Mouse (Mus musculus) midbrain, embryonic 12.5 days (tissue): ENCODE measurements at regions not wholly inside any gene's neighbourhood (a gene's known extent, or its start where the extent isn't known, plus 50 kb on each side); places are given as distances from the start of the nearest gene placed in this dataset.

Experiments used
- ATAC-seq: fragments of 200-750 bp; cut with Nextera tagmentation; 2 replicates; pipeline ENCODE4 v1.8.0; 2017; ENCODE audit warnings: low read depth, moderate TSS enrichment, moderate library complexity; ENCODE audit not compliant: low FRiP score
- H3K27ac ChIP-seq: fragments of 300-500 bp; sonication (generic); replicated peaks from 2 replicates; pipeline ENCODE4 v1.5.1; 2016; ENCODE audit warnings: mild to moderate bottlenecking
- H3K27me3 ChIP-seq: fragments of 300-500 bp; sonication (generic); 2 replicates; pipeline ENCODE4 v1.6.1; 2016; ENCODE audit warnings: mild to moderate bottlenecking
- H3K36me3 ChIP-seq: fragments of 300-500 bp; sonication (generic); 2 replicates; pipeline ENCODE4 v1.6.1; 2016
- H3K4me1 ChIP-seq: fragments of 300-500 bp; sonication (generic); 2 replicates; pipeline ENCODE4 v1.6.1; 2016
- H3K4me2 ChIP-seq: fragments of 300-500 bp; sonication (generic); replicated peaks from 2 replicates; pipeline ENCODE4 v1.6.1; 2016; ENCODE audit warnings: mild to moderate bottlenecking, moderate library complexity
- H3K4me3 ChIP-seq: fragments of 300-500 bp; sonication (generic); 2 replicates; pipeline ENCODE4 v1.5.1; 2016; ENCODE audit warnings: mild to moderate bottlenecking
- H3K9ac ChIP-seq: fragments of 300-500 bp; sonication (generic); replicated peaks from 2 replicates; pipeline ENCODE4 v1.6.1; 2016; ENCODE audit warnings: mild to moderate bottlenecking, moderate library complexity
- H3K9me3 ChIP-seq: fragments of 300-500 bp; sonication (generic); 2 replicates; pipeline ENCODE4 v1.6.1; 2016; ENCODE audit warnings: mild to moderate bottlenecking
- WGBS: fragments of 180-500 bp; shearing (Covaris S2); methylation state at CpG from one replicate; pipeline ENCODE4 v1.1.7; 2016; 5-methylcytosine and 5-hydroxymethylcytosine counted together

DNA sequence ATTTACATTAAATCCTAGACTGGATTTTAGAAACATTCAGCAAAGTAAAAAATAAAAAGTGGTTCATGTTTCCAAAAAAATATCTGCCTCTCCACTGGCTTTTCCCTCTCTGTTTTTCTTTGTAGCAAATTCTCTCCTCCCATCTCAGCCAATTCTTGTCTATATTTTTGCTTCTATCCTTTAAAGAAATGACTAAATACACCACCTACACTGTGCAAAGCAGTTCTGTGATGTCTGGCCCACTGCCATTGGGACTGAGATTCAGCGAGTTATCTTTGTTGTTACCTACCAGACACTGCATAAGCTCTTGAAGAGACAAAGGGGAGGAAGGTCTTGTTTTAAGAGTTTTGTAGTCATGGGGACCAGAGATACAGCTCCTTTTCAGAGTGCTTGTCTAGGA lies 835.8 kb upstream of the Klhl29 start:
- H3K4me2 ChIP-seq = no peak overlapping the region
- H3K9ac ChIP-seq = no peak overlapping the region
- WGBS = 51% methylated on average over 1 of the region's 1 CpGs
- no peak overlapping the region for H3K4me3 ChIP-seq
- H3K9me3 ChIP-seq = no peaks in the 10 kb centered on the region
- no peaks in the 10 kb centered on the region for H3K36me3 ChIP-seq
- H3K27ac ChIP-seq = no peak overlapping the region
- no peaks in the 10 kb centered on the region for H3K27me3 ChIP-seq
- H3K4me1 ChIP-seq = no peaks in the 10 kb centered on the region
- ATAC-seq = no peak

DNA sequence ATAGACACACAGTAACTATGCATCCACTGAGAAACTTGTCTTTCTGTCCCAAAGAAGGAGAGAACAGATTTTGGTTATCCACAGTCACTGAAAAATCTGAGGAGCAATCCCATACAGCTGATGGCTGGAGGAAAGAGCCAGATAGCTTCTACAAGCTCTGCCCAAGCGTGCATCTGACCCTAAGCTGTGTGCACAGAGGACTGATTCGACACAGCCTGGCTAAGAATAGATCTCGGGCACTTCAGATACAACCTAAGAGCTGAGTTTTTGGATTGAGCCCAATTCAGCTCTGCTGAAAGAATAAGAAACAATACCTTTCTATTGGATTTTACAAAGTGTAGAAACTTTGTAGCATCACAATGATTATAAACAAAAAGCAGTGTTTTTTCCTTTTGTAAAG lies 813.8 kb upstream of the Klhl29 start:
- H3K4me3 ChIP-seq = no peak overlapping the region
- H3K27me3 ChIP-seq = no peaks in the 10 kb centered on the region
- ATAC-seq = no peak
- no peak overlapping the region for H3K4me2 ChIP-seq
- WGBS = 68% methylated on average over 3 of the region's 3 CpGs
- no peaks in the 10 kb centered on the region for H3K9me3 ChIP-seq
- H3K36me3 ChIP-seq = no peaks in the 10 kb centered on the region
- no peak overlapping the region for H3K27ac ChIP-seq
- no peak overlapping the region for H3K9ac ChIP-seq
- H3K4me1 ChIP-seq = peaks cover 7% of the 10 kb centered on the region; the same call in 1 of the 2 replicates

DNA sequence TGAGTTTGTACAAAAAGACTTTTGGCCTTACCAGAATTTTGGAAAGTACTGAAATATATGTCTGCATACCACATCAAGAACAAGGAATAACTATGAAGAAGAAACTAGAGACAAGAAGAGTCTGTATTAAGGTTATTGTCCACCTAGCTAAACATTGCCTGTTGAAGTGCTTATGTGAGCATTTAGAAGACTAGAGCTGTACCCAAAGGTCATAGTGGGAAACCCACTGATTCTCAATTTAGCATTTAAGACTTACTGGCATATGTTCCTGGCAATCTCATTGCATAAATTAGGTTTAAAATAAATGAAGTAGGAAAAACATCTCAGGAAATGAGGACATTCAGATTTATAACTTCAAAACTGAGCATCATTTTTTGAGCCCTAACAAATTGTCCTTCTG lies 793.3 kb upstream of the Klhl29 start:
- Histone ChIP-seq H3K9me3 (no peaks in the 10 kb centered on the region), H3K9ac (no peak overlapping the region), H3K4me1 (no peaks in the 10 kb centered on the region), H3K27ac (no peak overlapping the region), H3K4me2 (no peak overlapping the region), H3K36me3 (no peaks in the 10 kb centered on the region), H3K27me3 (no peaks in the 10 kb centered on the region), H3K4me3 (no peak overlapping the region)
- no peak for ATAC-seq

DNA sequence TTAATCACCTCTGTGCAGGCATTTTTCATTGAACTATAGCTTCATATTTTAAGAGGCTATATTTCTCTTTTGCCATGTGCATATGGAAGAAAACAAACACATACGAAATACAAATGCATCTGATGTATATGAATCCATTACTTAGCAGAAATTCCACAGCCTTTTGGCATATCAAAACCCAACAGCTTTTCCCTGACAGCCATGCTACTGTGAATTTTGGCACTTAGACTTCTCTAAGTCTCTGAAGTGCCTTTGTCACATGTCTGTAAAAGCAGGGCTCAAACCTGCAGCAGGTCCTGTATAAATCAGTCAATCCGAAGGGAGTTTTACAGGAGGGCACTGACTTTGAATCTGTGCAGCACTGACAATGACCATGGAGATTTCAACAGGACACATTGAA lies 778.8 kb upstream of the Klhl29 start:
- H3K9me3 ChIP-seq = no peaks in the 10 kb centered on the region
- H3K4me1 ChIP-seq = no peaks in the 10 kb centered on the region
- H3K9ac ChIP-seq = no peak overlapping the region
- no peaks in the 10 kb centered on the region for H3K27me3 ChIP-seq
- H3K27ac ChIP-seq = no peak overlapping the region
- no peak for ATAC-seq
- 86% methylated on average over 2 of the region's 2 CpGs for WGBS
- H3K4me2 ChIP-seq = no peak overlapping the region
- H3K4me3 ChIP-seq = no peak overlapping the region
- H3K36me3 ChIP-seq = no peaks in the 10 kb centered on the region

- no peaks in the 10 kb centered on the region for H3K4me1 ChIP-seq
- WGBS = 86% methylated on average over 3 of the region's 3 CpGs
- no peaks in the 10 kb centered on the region for H3K27me3 ChIP-seq
- H3K27ac ChIP-seq = no peak overlapping the region
- no peak overlapping the region for H3K9ac ChIP-seq
- H3K36me3 ChIP-seq = no peaks in the 10 kb centered on the region
- H3K4me3 ChIP-seq = no peak overlapping the region
- ATAC-seq = no peak
- no peaks in the 10 kb centered on the region for H3K9me3 ChIP-seq
- H3K4me2 ChIP-seq = no peak overlapping the region
These were observed 776.0 kb upstream of the Klhl29 start for GRCm38 (mm10) chr12:6151476-6151875.

- Histone ChIP-seq H3K27me3 (no peaks in the 10 kb centered on the region), H3K4me2 (no peak overlapping the region), H3K36me3 (no peaks in the 10 kb centered on the region), H3K9ac (no peak overlapping the region), H3K4me3 (no peak overlapping the region), H3K9me3 (no peaks in the 10 kb centered on the region), H3K4me1 (no peaks in the 10 kb centered on the region), H3K27ac (no peak overlapping the region)
- no peak for ATAC-seq
- 83% methylated on average over 2 of the region's 2 CpGs for WGBS
These were observed 757.0 kb upstream of the Klhl29 start for GRCm38 (mm10) chr12:6132451-6132850.

DNA sequence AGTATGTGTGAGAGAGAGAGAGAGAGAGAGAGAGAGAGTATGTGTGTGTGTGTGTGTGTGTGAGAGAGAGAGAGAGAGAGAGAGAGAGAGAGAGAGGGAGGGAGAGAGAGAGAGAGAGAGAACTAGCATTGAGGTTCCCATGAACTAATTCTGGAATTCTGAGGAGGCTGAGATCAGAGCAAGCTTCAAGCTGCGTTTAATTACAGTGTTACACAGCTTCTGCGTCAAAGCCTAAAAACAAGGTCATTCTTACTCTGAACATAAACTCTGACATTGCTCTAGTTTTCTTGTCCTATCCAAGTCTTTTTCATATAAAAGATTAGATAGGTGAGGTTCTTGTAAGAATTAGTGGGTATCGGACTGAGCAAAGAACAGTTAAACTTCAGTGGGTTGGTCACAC lies 744.1 kb upstream of the Klhl29 start:
- Histone ChIP-seq H3K4me3 (no peak overlapping the region), H3K9ac (no peak overlapping the region), H3K27me3 (no peaks in the 10 kb centered on the region), H3K4me2 (no peak overlapping the region), H3K36me3 (no peaks in the 10 kb centered on the region), H3K27ac (no peak overlapping the region), H3K4me1 (no peaks in the 10 kb centered on the region), H3K9me3 (no peaks in the 10 kb centered on the region)
- ATAC-seq = no peak
- 94% methylated on average over 3 of the region's 3 CpGs for WGBS

- no peaks in the 10 kb centered on the region for H3K27me3 ChIP-seq
- 77% methylated on average over 1 of the region's 1 CpGs for WGBS
- no peaks in the 10 kb centered on the region for H3K4me1 ChIP-seq
- ATAC-seq = no peak
- no peak overlapping the region for H3K27ac ChIP-seq
- H3K4me3 ChIP-seq = no peak overlapping the region
- H3K36me3 ChIP-seq = no peaks in the 10 kb centered on the region
- H3K9me3 ChIP-seq = no peaks in the 10 kb centered on the region
- no peak overlapping the region for H3K9ac ChIP-seq
- H3K4me2 ChIP-seq = no peak overlapping the region
These were observed 739.8 kb upstream of the Klhl29 start for GRCm38 (mm10) chr12:6115254-6115653.

GRCm38 (mm10) chr12:6097295-6097694 lies 721.8 kb upstream of the Klhl29 start:
- H3K4me3 ChIP-seq = no peak overlapping the region
- 74% methylated on average over 1 of the region's 1 CpGs for WGBS
- H3K27me3 ChIP-seq = no peaks in the 10 kb centered on the region
- ATAC-seq = no peak
- no peaks in the 10 kb centered on the region for H3K4me1 ChIP-seq
- no peak overlapping the region for H3K9ac ChIP-seq
- H3K36me3 ChIP-seq = no peaks in the 10 kb centered on the region
- no peak overlapping the region for H3K27ac ChIP-seq
- no peaks in the 10 kb centered on the region for H3K9me3 ChIP-seq
- no peak overlapping the region for H3K4me2 ChIP-seq

- Histone ChIP-seq H3K27ac (no peak overlapping the region), H3K4me3 (no peak overlapping the region), H3K27me3 (no peaks in the 10 kb centered on the region), H3K4me1 (no peaks in the 10 kb centered on the region), H3K9ac (no peak overlapping the region), H3K36me3 (no peaks in the 10 kb centered on the region), H3K9me3 (no peaks in the 10 kb centered on the region), H3K4me2 (no peak overlapping the region)
- 80% methylated on average over 3 of the region's 3 CpGs for WGBS
- ATAC-seq = no peak
These were observed 712.3 kb upstream of the Klhl29 start for GRCm38 (mm10) chr12:6087627-6088350.

GRCm38 (mm10) chr12:6087071-6087470 lies 711.6 kb upstream of the Klhl29 start:
- Histone ChIP-seq H3K27me3 (no peaks in the 10 kb centered on the region), H3K36me3 (no peaks in the 10 kb centered on the region), H3K9ac (no peak overlapping the region), H3K4me3 (no peak overlapping the region), H3K9me3 (no peaks in the 10 kb centered on the region), H3K4me2 (no peak overlapping the region), H3K27ac (no peak overlapping the region), H3K4me1 (no peaks in the 10 kb centered on the region)
- 80% methylated on average over 2 of the region's 2 CpGs for WGBS
- ATAC-seq = no peak

GRCm38 (mm10) chr12:6046866-6047689 lies 671.6 kb upstream of the Klhl29 start:
- Histone ChIP-seq H3K9ac (no peak overlapping the region), H3K36me3 (no peaks in the 10 kb centered on the region), H3K27ac (peak overlapping the region; percentile 21; the same call in 1 of the 2 replicates), H3K4me1 (no peaks in the 10 kb centered on the region), H3K9me3 (no peaks in the 10 kb centered on the region), H3K4me2 (no peak overlapping the region), H3K4me3 (no peak overlapping the region), H3K27me3 (no peaks in the 10 kb centered on the region)
- ATAC-seq = peak; percentile 83
- WGBS = 52% methylated on average over 9 of the region's 9 CpGs
